9 mouse cellular contexts compared by ENCODE assay signal in the genomic region with DNA sequence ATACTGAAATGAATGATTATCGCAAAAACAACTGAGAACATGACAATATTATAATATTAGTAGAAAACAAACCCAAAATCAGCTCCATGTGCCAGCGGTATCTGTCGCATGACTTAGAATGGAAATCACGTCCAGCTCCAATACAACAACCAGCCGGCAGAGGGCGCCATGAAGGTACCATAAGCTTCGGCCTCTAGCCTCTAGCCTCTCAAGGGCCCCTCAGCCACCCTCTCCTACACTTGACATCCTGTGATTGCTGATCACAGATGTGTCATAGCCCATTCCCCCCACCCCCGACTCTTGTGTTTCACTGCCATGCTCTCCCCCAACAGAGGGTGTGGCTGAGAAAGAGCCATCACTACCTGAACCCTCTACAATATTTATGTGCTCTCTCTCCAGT. TPM values are rescaled to one million over a fixed set of nuclear protein-coding genes. Genes with fewer than 3 reads are reported as not detected.
DNase-seq lines count a peak whose midpoint lies in the region; ATAC-seq and TF ChIP-seq lines count a peak whose summit lies in the region.
"Had no signal": no experiment of that assay in that cellular context is flagged by ENCODE, and none has a peak within 500 bp of the region (broad histone marks: within the 10 kb centered on the region; RNA-seq: fewer than 3 reads in every experiment).

No protein-coding gene starts in this region.

- peak; percentile 67 for DNase-seq in intestine, embryonic 14.5 days (ENCODE audit: low spot score)
- peak; percentile 16 for DNase-seq in CD4-positive helper T cell, adult 2 months (ENCODE audit: low read depth, low spot score)
- DNase-seq in embryonic facial prominence, embryonic 10.5 days (ENCODE audit: low spot score): peak; percentile 75
- DNase-seq in kidney, adult 2 months: peak; percentile 72
- DNase-seq in lung, postnatal 4 days: peak; percentile 53 to 67

- H3K27ac ChIP-seq in intestine, embryonic 14.5 days (ENCODE audit: low read depth): no peak overlapping the region
- H3K27ac ChIP-seq in intestine, embryonic 16.5 days (ENCODE audit: low read length): no peak overlapping the region
- no peak overlapping the region for H3K27ac ChIP-seq in bone marrow, adult 2 months (ENCODE audit: control insufficient read depth, insufficient read depth, low read depth, low read length, poor library complexity)
- H3K27ac ChIP-seq in embryonic facial prominence, embryonic 10.5 days (replicated peaks): no peak overlapping the region
- H3K27ac ChIP-seq in kidney, adult 2 months (ENCODE audit: insufficient read depth, low read depth, low read length): no peak overlapping the region
- H3K27ac ChIP-seq: liver, embryonic 15.5 days had no signal

- no peak for ATAC-seq in intestine, embryonic 14.5 days (replicated peaks; ENCODE audit: low FRiP score, low TSS enrichment, low read depth)
- no peak for ATAC-seq in intestine, embryonic 16.5 days
- no peak for ATAC-seq in frontal cortex, adult (ENCODE audit: low TSS enrichment)

- no peak overlapping the region for H3K4me2 ChIP-seq in intestine, embryonic 14.5 days (ENCODE audit: low read length)
- no peak overlapping the region for H3K4me2 ChIP-seq in intestine, embryonic 16.5 days (ENCODE audit: low read depth, low read length)
- H3K4me2 ChIP-seq: liver, embryonic 15.5 days had no signal

- H3K27me3 ChIP-seq in intestine, embryonic 14.5 days (replicated peaks; ENCODE audit: control insufficient read depth, insufficient read depth, low read length): no peaks in the 10 kb centered on the region
- no peaks in the 10 kb centered on the region for H3K27me3 ChIP-seq in intestine, embryonic 16.5 days (replicated peaks; ENCODE audit: control insufficient read depth, insufficient read depth, low read length)
- H3K27me3 ChIP-seq in embryonic facial prominence, embryonic 10.5 days (replicated peaks; ENCODE audit: low read depth, poor library complexity, severe bottlenecking): peaks cover 15% of the 10 kb centered on the region
- no peaks in the 10 kb centered on the region for H3K27me3 ChIP-seq in kidney, adult 2 months (replicated peaks; ENCODE audit: control insufficient read depth, insufficient read depth, low read length)
- H3K27me3 ChIP-seq: liver, embryonic 15.5 days had no signal

- H3K36me3 ChIP-seq in intestine, embryonic 14.5 days (ENCODE audit: control insufficient read depth, insufficient read depth, low read length): no peaks in the 10 kb centered on the region
- H3K36me3 ChIP-seq in intestine, embryonic 16.5 days (ENCODE audit: control insufficient read depth, insufficient read depth, low read length): no peaks in the 10 kb centered on the region
- no peaks in the 10 kb centered on the region for H3K36me3 ChIP-seq in embryonic facial prominence, embryonic 10.5 days (replicated peaks)
- no peaks in the 10 kb centered on the region for H3K36me3 ChIP-seq in kidney, adult 2 months (ENCODE audit: control insufficient read depth, insufficient read depth, low read length)
- H3K36me3 ChIP-seq: liver, embryonic 15.5 days had no signal

- TF ChIP-seq POLR2A in bone marrow, adult 2 months (IDR thresholded peaks at IDR 0.05; ENCODE audit: borderline replicate concordance, control insufficient read depth, low read depth, low read length): no peak
- TF ChIP-seq POLR2A in kidney, adult 2 months (IDR thresholded peaks at IDR 0.05; ENCODE audit: low read depth, low read length): no peak

- H3K9me3 ChIP-seq in intestine, embryonic 14.5 days (ENCODE audit: control insufficient read depth, low read length): no peaks in the 10 kb centered on the region
- no peaks in the 10 kb centered on the region for H3K9me3 ChIP-seq in intestine, embryonic 16.5 days (ENCODE audit: control insufficient read depth, low read length)
- H3K9me3 ChIP-seq in embryonic facial prominence, embryonic 10.5 days: no peaks in the 10 kb centered on the region
- H3K9me3 ChIP-seq: liver, embryonic 15.5 days had no signal

- no peak overlapping the region for H3K4me3 ChIP-seq in intestine, embryonic 14.5 days (ENCODE audit: low read depth, low read length)
- no peak overlapping the region for H3K4me3 ChIP-seq in intestine, embryonic 16.5 days (ENCODE audit: low read length)
- no peak overlapping the region for H3K4me3 ChIP-seq in bone marrow, adult 2 months (replicated peaks; ENCODE audit: control insufficient read depth, low read depth, low read length)
- H3K4me3 ChIP-seq in embryonic facial prominence, embryonic 10.5 days: no peak overlapping the region
- no peak overlapping the region for H3K4me3 ChIP-seq in kidney, adult 2 months (ENCODE audit: insufficient read depth, low read depth, low read length)
- H3K4me3 ChIP-seq: liver, embryonic 15.5 days had no signal

- H3K9ac ChIP-seq in intestine, embryonic 14.5 days (ENCODE audit: low read length): no peak overlapping the region
- no peak overlapping the region for H3K9ac ChIP-seq in intestine, embryonic 16.5 days (ENCODE audit: low read depth, low read length)
- H3K9ac ChIP-seq: liver, embryonic 15.5 days had no signal

- peak; percentile 60 for TF ChIP-seq CTCF in bone marrow, adult 2 months (IDR thresholded peaks at IDR 0.05; ENCODE audit: control insufficient read depth, insufficient read depth, low read length)
- TF ChIP-seq CTCF in kidney, adult 2 months (conservative IDR thresholded peaks at IDR 0.05; ENCODE audit: insufficient read depth, insufficient read length, low read depth, low read length): peak; percentile 75

- 32% methylated on average over 8 of the region's 8 CpGs for WGBS in intestine, embryonic 14.5 days
- WGBS in intestine, embryonic 16.5 days: 32% methylated on average over 8 of the region's 8 CpGs
- WGBS in bone marrow, adult 2 months: 27% methylated on average over 8 of the region's 8 CpGs
- 24% methylated on average over 8 of the region's 8 CpGs for WGBS in embryonic facial prominence, embryonic 10.5 days
- 25% methylated on average over 8 of the region's 8 CpGs for WGBS in kidney, adult 2 months

- no peaks in the 10 kb centered on the region for H3K4me1 ChIP-seq in intestine, embryonic 14.5 days (replicated peaks; ENCODE audit: control insufficient read depth, insufficient read depth, low read length)
- H3K4me1 ChIP-seq in intestine, embryonic 16.5 days (ENCODE audit: control insufficient read depth, insufficient read depth, low read length): no peaks in the 10 kb centered on the region; the same call in 1 of the 2 replicates
- no peaks in the 10 kb centered on the region for H3K4me1 ChIP-seq in bone marrow, adult 2 months (ENCODE audit: control insufficient read depth, insufficient read depth, low read length)
- H3K4me1 ChIP-seq in embryonic facial prominence, embryonic 10.5 days: peaks cover 19% of the 10 kb centered on the region
- H3K4me1 ChIP-seq in kidney, adult 2 months (ENCODE audit: control insufficient read depth, insufficient read depth, low read length): peaks cover 10% of the 10 kb centered on the region

RNA-seq across cellular contexts. Expression of gene Fam107a, which starts 17.5 kb away (rescaled TPM):
- polyA plus RNA-seq in intestine, embryonic 14.5 days (2014; fragmentation: Nextera tagmentation; extraction: Ambion mirVana): 0.18 and 0.30 TPM in 2 replicates
- polyA plus RNA-seq in intestine, embryonic 16.5 days (2015; fragmentation: Nextera tagmentation; extraction: Ambion mirVana): 0.21 and 0.24 TPM in 2 replicates
- 1.9 TPM in 1 of 2 replicates, not detected in the other for polyA plus RNA-seq in bone marrow, adult 2 months (2011; ENCODE audit: insufficient read depth, insufficient read length, low replicate concordance, missing spikeins)
- 1.1 and 1.6 TPM in 2 replicates for polyA plus RNA-seq in embryonic facial prominence, embryonic 10.5 days (2016; fragmentation: Nextera tagmentation; extraction: Ambion mirVana)
- 119 and 151 TPM in 2 replicates for polyA plus RNA-seq in kidney, adult 2 months (2012; rRNA removed)

RNA-seq across cellular contexts. Expression of gene Acox2, which starts 41.1 kb away (rescaled TPM):
- 0.35 TPM in 1 of 2 replicates, not detected in the other for polyA plus RNA-seq in intestine, embryonic 14.5 days (2014; fragmentation: Nextera tagmentation; extraction: Ambion mirVana)
- polyA plus RNA-seq in intestine, embryonic 16.5 days (2015; fragmentation: Nextera tagmentation; extraction: Ambion mirVana): 1.1 and 1.4 TPM in 2 replicates
- 4.8 TPM in 1 of 2 replicates, not detected in the other for polyA plus RNA-seq in bone marrow, adult 2 months (2011; ENCODE audit: insufficient read depth, insufficient read length, low replicate concordance, missing spikeins)
- not detected in 2 replicates for polyA plus RNA-seq in embryonic facial prominence, embryonic 10.5 days (2016; fragmentation: Nextera tagmentation; extraction: Ambion mirVana)
- polyA plus RNA-seq in kidney, adult 2 months (2012; rRNA removed): 190 and 252 TPM in 2 replicates

Comparison
In these comparisons a context has a peak if more than half of its experiments do, and no peak if none do; other contexts are left out.
1. DNase-seq: peak in every context shown above with its lines; median percentile 75 in embryonic facial prominence, embryonic 10.5 days; 72 in kidney, adult 2 months; 67 in intestine, embryonic 14.5 days; 60 in lung, postnatal 4 days; 16 in CD4-positive helper T cell, adult 2 months.
2. RNA of gene Fam107a, which starts 17.5 kb away (polyA plus RNA-seq): 119 to 151 TPM in kidney, adult 2 months; 1.9 TPM in bone marrow, adult 2 months, 1.1 to 1.6 TPM in embryonic facial prominence, embryonic 10.5 days, 0.21 to 0.24 TPM in intestine, embryonic 16.5 days and 0.18 to 0.30 TPM in intestine, embryonic 14.5 days; every median in the first group is over 10 times any median in the second.
3. RNA of gene Acox2, which starts 41.1 kb away (polyA plus RNA-seq): 190 to 252 TPM in kidney, adult 2 months; 4.8 TPM in bone marrow, adult 2 months, 1.1 to 1.4 TPM in intestine, embryonic 16.5 days, 0.35 TPM in intestine, embryonic 14.5 days and not detected in embryonic facial prominence, embryonic 10.5 days; every median in the first group is over 10 times any median in the second.